Mouse (Mus musculus) kidney, adult 11 months (tissue): ENCODE measurements at regions not wholly inside any gene's neighbourhood (a gene's known extent, or its start where the extent isn't known, plus 50 kb on each side); places are given as distances from the start of the nearest gene placed in this dataset.

Experiments used
- DNase-seq: peaks from one replicate; pipeline ENCODE4 v3.0.0; 2022

- no peak for DNase-seq
Measured at GRCm38 (mm10) chr17:14610791-14611522, 83.1 kb downstream of the Thbs2 start.

GRCm38 (mm10) chr17:14608845-14609244 lies 85.2 kb downstream of the Thbs2 start:
- DNase-seq: no peak

GRCm38 (mm10) chr17:14606356-14606989 lies 87.6 kb downstream of the Thbs2 start:
- no peak for DNase-seq

GRCm38 (mm10) chr17:14599681-14600080 lies 94.4 kb downstream of the Thbs2 start:
- DNase-seq: no peak

GRCm38 (mm10) chr17:14596470-14596869 lies 97.6 kb downstream of the Thbs2 start:
- DNase-seq: no peak

GRCm38 (mm10) chr17:14595525-14595924 lies 98.5 kb downstream of the Thbs2 start:
- DNase-seq: no peak

GRCm38 (mm10) chr17:14588086-14588817 lies 105.8 kb downstream of the Thbs2 start:
- DNase-seq: no peak

- no peak for DNase-seq
Measured at GRCm38 (mm10) chr17:14579671-14580070, 114.4 kb downstream of the Thbs2 start.

- no peak for DNase-seq
Measured at GRCm38 (mm10) chr17:14578721-14579120, 115.3 kb downstream of the Thbs2 start.

GRCm38 (mm10) chr17:14578194-14578593 lies 115.8 kb downstream of the Thbs2 start:
- DNase-seq: no peak

GRCm38 (mm10) chr17:14576159-14576558 lies 117.9 kb downstream of the Thbs2 start:
- DNase-seq: no peak

- no peak for DNase-seq
Measured at GRCm38 (mm10) chr17:14571143-14571542, 122.9 kb downstream of the Thbs2 start.

- peak; percentile 4 for DNase-seq
Measured at GRCm38 (mm10) chr17:14570266-14570775, 123.7 kb downstream of the Thbs2 start.

GRCm38 (mm10) chr17:14562191-14562590 lies 131.8 kb downstream of the Thbs2 start:
- no peak for DNase-seq

GRCm38 (mm10) chr17:14557214-14557613 lies 136.8 kb downstream of the Thbs2 start:
- DNase-seq: no peak

- no peak for DNase-seq
Measured at GRCm38 (mm10) chr17:14553195-14553594, 140.8 kb downstream of the Thbs2 start.

- DNase-seq: no peak
Measured at GRCm38 (mm10) chr17:14552081-14552480, 142.0 kb downstream of the Thbs2 start.

- DNase-seq: no peak
Measured at GRCm38 (mm10) chr17:14551610-14552009, 142.4 kb downstream of the Thbs2 start.

GRCm38 (mm10) chr17:14545822-14546473 lies 148.1 kb downstream of the Thbs2 start:
- DNase-seq: peak; percentile 37

- no peak for DNase-seq
Measured at GRCm38 (mm10) chr17:14544343-14545002, 149.6 kb downstream of the Thbs2 start.

- DNase-seq: no peak
Measured at GRCm38 (mm10) chr17:14541035-14541434, 153.0 kb downstream of the Thbs2 start.

- peak; percentile 16 for DNase-seq
Measured at GRCm38 (mm10) chr17:14540269-14540975, 153.6 kb downstream of the Thbs2 start.
